Mouse (Mus musculus): ENCODE results near the gene Olfr1162. TPM values are rescaled to one million over a fixed set of nuclear protein-coding genes. Genes with fewer than 3 reads are reported as not detected.

Gene Olfr1162
- polyA plus RNA-seq, 1 experiment from 2014 or later = not detected

DNA sequence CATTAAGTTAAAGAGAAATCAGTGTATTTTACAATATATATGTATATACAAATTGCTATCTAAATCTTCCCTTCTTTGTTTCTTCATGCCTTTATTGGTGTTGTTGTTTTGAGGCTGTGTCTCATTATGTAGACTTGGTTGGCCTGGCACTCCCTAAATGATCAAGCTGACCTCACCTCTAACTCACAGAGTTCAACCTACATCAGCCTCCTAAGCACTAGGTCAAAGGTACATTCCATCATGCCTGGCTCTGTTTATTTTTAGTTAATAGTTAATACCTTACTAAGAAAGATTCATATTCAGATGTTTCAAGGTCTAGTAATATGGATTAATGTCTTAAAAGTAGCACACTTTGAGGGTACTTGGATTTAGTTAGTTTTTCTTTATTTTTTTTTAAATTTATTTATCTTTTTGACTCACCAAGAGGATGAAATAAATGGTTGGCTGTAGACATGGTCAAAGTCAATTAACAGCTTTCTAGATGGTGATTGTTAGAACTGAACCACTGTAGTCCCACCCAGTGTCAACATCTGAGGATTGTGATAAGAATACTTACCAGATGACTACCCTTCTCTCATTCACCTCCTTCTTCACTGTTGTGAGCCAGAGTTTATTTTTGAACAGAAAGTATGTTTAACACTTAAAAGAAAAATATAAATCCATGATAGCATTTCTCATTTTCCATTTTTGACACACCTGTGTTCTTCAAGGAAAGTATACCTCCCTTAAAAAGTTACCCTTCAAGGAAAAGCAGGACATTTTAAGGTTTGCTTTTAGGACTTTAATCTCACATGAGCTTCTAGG, 43.2 kb downstream of the Olfr1162 start, which contains the start of gene Olfr1160:
Gene Olfr1160 (minus strand): TSS at position 754 of the 804 bp plus-strand sequence.
- no peak for TF ChIP-seq CTCF (IDR thresholded peaks at IDR 0.05; ENCODE audit: low read depth)
- Histone ChIP-seq H3K27ac (no peak within 1 kb of the TSS), H3K9ac (ENCODE audit: low read depth, low read length) (no peak within 1 kb of the TSS), H3K4me3 (replicated peaks; ENCODE audit: low read depth, low read length) (no peak within 1 kb of the TSS), H3K27me3 (ENCODE audit: insufficient read depth, low read length) (no peaks in the 10 kb centered on the region), H3K4me1 (replicated peaks; ENCODE audit: insufficient read depth, low read length) (no peaks in the 10 kb centered on the region), H3K9me3 (replicated peaks; ENCODE audit: low read length) (no peaks in the 10 kb centered on the region), H3K36me3 (ENCODE audit: insufficient read depth, low read length) (no peaks in the 10 kb centered on the region), H3K4me2 (ENCODE audit: low read length) (no peak within 1 kb of the TSS)
- DNase-seq (ENCODE audit: low spot score) (no peak), ATAC-seq (replicated peaks; ENCODE audit: low FRiP score, low read depth) (no peak)

Other genes with a start within 250 kb of the Olfr1162 start
- gene Olfr1145, start 241.3 kb downstream of the Olfr1162 start, polyA plus RNA-seq (2015; fragmentation: Nextera tagmentation; extraction: Ambion mirVana) = not detected in 2 replicates
- gene Olfr1148, start 220.6 kb downstream of the Olfr1162 start, polyA plus RNA-seq (2015; fragmentation: Nextera tagmentation; extraction: Ambion mirVana) = not detected in 2 replicates
- gene Olfr1150-ps1, start 207.1 kb downstream of the Olfr1162 start, polyA plus RNA-seq (2015; fragmentation: Nextera tagmentation; extraction: Ambion mirVana) = not detected in 2 replicates
- gene Olfr1151, start 195.3 kb downstream of the Olfr1162 start, polyA plus RNA-seq (2015; fragmentation: Nextera tagmentation; extraction: Ambion mirVana) = not detected in 2 replicates
- not detected in 2 replicates for gene Olfr1152, start 184.6 kb downstream of the Olfr1162 start, polyA plus RNA-seq (2015; fragmentation: Nextera tagmentation; extraction: Ambion mirVana)
- gene Olfr1153, start 156.2 kb downstream of the Olfr1162 start, polyA plus RNA-seq (2015; fragmentation: Nextera tagmentation; extraction: Ambion mirVana) = not detected in 2 replicates
- not detected in 2 replicates for gene Olfr1154, start 146.0 kb downstream of the Olfr1162 start, polyA plus RNA-seq (2015; fragmentation: Nextera tagmentation; extraction: Ambion mirVana)
- not detected in 2 replicates for gene Olfr1155, start 106.0 kb downstream of the Olfr1162 start, polyA plus RNA-seq (2015; fragmentation: Nextera tagmentation; extraction: Ambion mirVana)
- gene Olfr1156, start 98.0 kb downstream of the Olfr1162 start, polyA plus RNA-seq (2015; fragmentation: Nextera tagmentation; extraction: Ambion mirVana) = not detected in 2 replicates
- gene Olfr1157, start 82.8 kb downstream of the Olfr1162 start, polyA plus RNA-seq (2015; fragmentation: Nextera tagmentation; extraction: Ambion mirVana) = not detected in 2 replicates
- gene Olfr74, start 76.5 kb downstream of the Olfr1162 start, polyA plus RNA-seq (2015; fragmentation: Nextera tagmentation; extraction: Ambion mirVana) = not detected in 2 replicates
- gene Olfr1158, start 61.0 kb downstream of the Olfr1162 start, polyA plus RNA-seq (2015; fragmentation: Nextera tagmentation; extraction: Ambion mirVana) = not detected in 2 replicates
- gene Olfr1160, start 42.9 kb downstream of the Olfr1162 start, polyA plus RNA-seq (2015; fragmentation: Nextera tagmentation; extraction: Ambion mirVana) = not detected in 2 replicates
- gene Olfr1161, start 28.4 kb downstream of the Olfr1162 start, polyA plus RNA-seq (2015; fragmentation: Nextera tagmentation; extraction: Ambion mirVana) = not detected in 2 replicates
- gene Olfr73, start 13.4 kb downstream of the Olfr1162 start, polyA plus RNA-seq (2015; fragmentation: Nextera tagmentation; extraction: Ambion mirVana) = not detected in 2 replicates
- not detected in 2 replicates for gene Olfr1163, start 20.7 kb upstream of the Olfr1162 start, polyA plus RNA-seq (2015; fragmentation: Nextera tagmentation; extraction: Ambion mirVana)
- not detected in 2 replicates for gene Olfr1164, start 42.8 kb upstream of the Olfr1162 start, polyA plus RNA-seq (2015; fragmentation: Nextera tagmentation; extraction: Ambion mirVana)
- gene Olfr1166, start 77.1 kb upstream of the Olfr1162 start, polyA plus RNA-seq (2015; fragmentation: Nextera tagmentation; extraction: Ambion mirVana) = not detected in 2 replicates
- not detected in 2 replicates for gene Olfr1167, start 104.1 kb upstream of the Olfr1162 start, polyA plus RNA-seq (2015; fragmentation: Nextera tagmentation; extraction: Ambion mirVana)
- gene Olfr1168, start 130.8 kb upstream of the Olfr1162 start, polyA plus RNA-seq (2015; fragmentation: Nextera tagmentation; extraction: Ambion mirVana) = not detected in 2 replicates
- gene Olfr1170, start 177.2 kb upstream of the Olfr1162 start, polyA plus RNA-seq (2015; fragmentation: Nextera tagmentation; extraction: Ambion mirVana) = not detected in 2 replicates
- not detected in 2 replicates for gene Olfr1173, start 228.7 kb upstream of the Olfr1162 start, polyA plus RNA-seq (2015; fragmentation: Nextera tagmentation; extraction: Ambion mirVana)